Mouse (Mus musculus): ENCODE measurements at regions not wholly inside any gene's neighbourhood (a gene's known extent, or its start where the extent isn't known, plus 50 kb on each side); places are given as distances from the start of the nearest gene placed in this dataset.

DNA sequence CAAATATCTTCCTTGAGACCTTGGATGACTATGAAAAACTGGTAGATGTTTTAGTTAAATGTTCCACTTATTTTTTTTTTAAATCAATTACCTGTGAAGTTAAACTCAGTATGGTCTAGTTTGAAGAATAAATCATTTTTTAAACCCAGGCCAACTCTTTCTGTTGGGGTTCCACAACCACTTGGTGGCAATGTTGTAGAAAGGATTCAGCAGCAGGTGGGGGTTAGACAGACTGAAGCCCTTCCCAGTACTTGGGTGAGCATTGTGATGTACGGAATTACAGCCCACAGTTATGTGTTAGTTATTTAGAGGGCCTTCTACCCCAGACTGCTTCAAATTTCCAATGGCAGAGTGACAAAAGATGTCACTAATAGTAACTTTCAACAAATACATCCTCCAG lies 375.0 kb downstream of the Pros1 start:
- no peak overlapping the region for H3K4me3 ChIP-seq
- H3K4me1 ChIP-seq: peaks cover 4% of the 10 kb centered on the region
- no peak overlapping the region for H3K4me2 ChIP-seq
- H3K36me3 ChIP-seq: no peaks in the 10 kb centered on the region
- H3K9me3 ChIP-seq: no peaks in the 10 kb centered on the region
- no peaks in the 10 kb centered on the region for H3K27me3 ChIP-seq
- 27% methylated on average over 1 of the region's 1 CpGs for WGBS
- ATAC-seq (ENCODE audit: borderline replicate concordance, extremely low read depth, low FRiP score, low TSS enrichment): no peak
- no peak overlapping the region for H3K27ac ChIP-seq
- H3K9ac ChIP-seq: no peak overlapping the region

DNA sequence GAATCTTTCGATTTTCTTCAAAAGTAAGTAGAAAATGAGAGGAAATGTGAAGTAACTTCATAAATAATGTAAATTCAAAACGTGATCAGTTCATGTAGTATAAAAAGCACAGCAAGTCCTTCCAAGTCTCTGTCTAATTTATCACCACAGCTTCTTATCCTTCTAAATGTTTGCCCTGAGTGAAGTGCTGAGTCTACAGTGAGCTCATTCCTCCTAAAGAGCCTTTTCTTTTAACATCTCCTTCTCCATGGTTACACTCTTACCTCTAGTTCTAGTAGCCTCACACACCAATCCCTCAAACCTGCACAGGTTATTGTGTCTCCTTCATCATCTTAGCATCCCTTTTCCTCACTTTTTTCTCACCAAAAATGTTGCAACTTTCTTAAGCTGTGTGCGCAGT lies 375.5 kb downstream of the Pros1 start:
- Histone ChIP-seq H3K4me3 (no peak overlapping the region), H3K4me2 (no peak overlapping the region), H3K36me3 (no peaks in the 10 kb centered on the region), H3K27ac (peak overlapping the region; percentile 29; the same call in 1 of the 2 replicates), H3K27me3 (no peaks in the 10 kb centered on the region), H3K4me1 (peaks cover 4% of the 10 kb centered on the region), H3K9ac (no peak overlapping the region), H3K9me3 (no peaks in the 10 kb centered on the region)
- no peak; the same call in 1 of the 2 replicates for ATAC-seq (ENCODE audit: borderline replicate concordance, extremely low read depth, low FRiP score, low TSS enrichment)
- 42% methylated on average over 3 of the region's 3 CpGs for WGBS

DNA sequence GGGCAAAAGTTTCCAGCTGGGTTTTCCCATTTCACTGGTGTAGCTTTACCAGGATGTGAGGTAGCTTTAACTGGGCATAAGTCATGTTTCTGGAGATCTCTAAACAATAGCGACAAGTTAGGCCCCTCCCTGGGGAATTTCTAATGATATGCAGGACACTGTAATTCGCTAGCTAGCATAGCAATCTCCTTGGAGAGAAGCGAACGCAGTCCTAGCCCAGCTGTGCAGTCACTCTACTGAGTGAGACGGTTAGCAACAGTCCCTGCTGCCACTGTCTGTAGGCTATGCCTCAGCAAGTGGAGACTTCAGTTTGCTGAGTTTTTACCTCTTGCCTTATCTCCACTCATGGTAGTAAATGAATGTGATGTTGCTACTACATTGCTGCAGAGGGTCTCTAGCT lies 416.1 kb downstream of the Pros1 start:
- Histone ChIP-seq H3K9ac (no peak overlapping the region), H3K27ac (no peak overlapping the region), H3K36me3 (no peaks in the 10 kb centered on the region), H3K27me3 (no peaks in the 10 kb centered on the region), H3K4me3 (no peak overlapping the region), H3K4me1 (no peaks in the 10 kb centered on the region), H3K9me3 (no peaks in the 10 kb centered on the region), H3K4me2 (no peak overlapping the region)
- WGBS: 36% methylated on average over 5 of the region's 5 CpGs
- ATAC-seq (ENCODE audit: borderline replicate concordance, extremely low read depth, low FRiP score, low TSS enrichment): no peak

DNA sequence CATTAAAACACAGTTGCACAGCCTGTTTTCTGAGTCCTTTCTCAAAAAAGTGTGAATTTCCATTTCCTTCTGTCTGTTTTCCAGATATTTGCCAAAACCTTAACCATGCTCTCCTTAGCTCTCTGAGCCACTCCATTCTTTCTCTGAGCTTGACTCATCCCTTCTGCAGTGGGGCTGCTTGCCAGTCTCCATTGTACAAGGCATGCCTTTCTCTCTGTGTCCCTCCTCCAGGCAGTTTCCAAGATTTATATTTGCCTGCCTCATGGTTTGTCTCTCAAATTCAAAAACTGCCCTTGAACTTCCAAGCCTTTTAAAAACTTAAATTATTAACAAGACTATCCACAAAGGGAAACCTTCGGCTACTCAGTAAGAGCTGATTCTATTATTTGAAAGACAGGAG lies 423.4 kb downstream of the Pros1 start:
- Histone ChIP-seq H3K27ac (no peak overlapping the region), H3K4me1 (no peaks in the 10 kb centered on the region), H3K27me3 (no peaks in the 10 kb centered on the region), H3K4me3 (no peak overlapping the region), H3K4me2 (no peak overlapping the region), H3K9me3 (no peaks in the 10 kb centered on the region), H3K36me3 (no peaks in the 10 kb centered on the region), H3K9ac (no peak overlapping the region)
- 60% methylated on average over 1 of the region's 1 CpGs for WGBS
- ATAC-seq (ENCODE audit: borderline replicate concordance, extremely low read depth, low FRiP score, low TSS enrichment): no peak

DNA sequence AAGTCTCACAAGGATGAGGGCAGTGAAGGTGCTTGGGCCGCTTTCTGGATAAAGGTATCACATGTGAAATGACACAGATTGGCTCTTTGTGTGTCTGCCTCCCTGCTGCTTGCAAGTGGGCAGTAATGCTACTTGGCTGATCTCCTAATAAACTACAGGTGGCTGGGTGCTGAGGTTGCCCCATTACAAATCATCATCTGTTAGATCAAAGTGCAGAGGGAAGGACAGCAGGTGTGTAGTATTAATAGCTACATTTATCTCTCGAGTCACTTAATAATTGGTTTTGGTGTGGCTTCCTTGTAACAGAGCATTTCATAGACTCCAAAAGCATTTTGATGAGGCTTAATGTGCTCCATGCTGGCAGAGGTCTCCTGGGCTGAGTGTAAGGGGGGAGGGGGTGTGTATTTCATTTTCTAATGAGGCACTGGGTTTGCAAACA lies 424.2 kb downstream of the Pros1 start:
- no peak overlapping the region for H3K27ac ChIP-seq
- H3K27me3 ChIP-seq: no peaks in the 10 kb centered on the region
- H3K4me2 ChIP-seq: no peak overlapping the region
- H3K4me3 ChIP-seq: no peak overlapping the region
- WGBS: 66% methylated on average over 2 of the region's 2 CpGs
- no peaks in the 10 kb centered on the region for H3K9me3 ChIP-seq
- no peak for ATAC-seq (ENCODE audit: borderline replicate concordance, extremely low read depth, low FRiP score, low TSS enrichment)
- no peaks in the 10 kb centered on the region for H3K4me1 ChIP-seq
- no peaks in the 10 kb centered on the region for H3K36me3 ChIP-seq
- H3K9ac ChIP-seq: no peak overlapping the region

DNA sequence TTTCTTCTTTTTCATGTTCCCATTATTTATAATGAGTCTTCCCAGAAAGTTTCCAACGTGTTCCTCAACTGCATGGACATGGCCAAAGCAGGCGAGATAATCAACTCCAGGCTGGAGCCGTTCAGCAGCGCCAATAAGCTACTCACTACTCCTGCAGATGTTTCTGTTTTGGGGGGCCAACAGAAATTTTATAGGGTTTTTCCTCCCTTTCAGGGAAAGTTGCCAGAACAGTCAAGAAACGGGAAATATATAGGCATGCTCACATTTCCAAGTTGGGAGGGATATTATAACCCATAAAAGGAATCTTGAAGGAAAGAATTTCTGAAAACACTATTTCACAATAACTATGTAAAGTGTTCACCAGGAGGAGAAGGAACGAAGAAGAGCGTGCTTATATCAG lies 433.5 kb downstream of the Pros1 start:
- Histone ChIP-seq H3K9me3 (no peaks in the 10 kb centered on the region), H3K4me2 (no peak overlapping the region), H3K4me3 (no peak overlapping the region), H3K27me3 (no peaks in the 10 kb centered on the region), H3K9ac (no peak overlapping the region), H3K4me1 (no peaks in the 10 kb centered on the region), H3K36me3 (no peaks in the 10 kb centered on the region), H3K27ac (no peak overlapping the region)
- 43% methylated on average over 7 of the region's 7 CpGs for WGBS
- ATAC-seq (ENCODE audit: borderline replicate concordance, extremely low read depth, low FRiP score, low TSS enrichment): peak; percentile 31; the same call in 1 of the 2 replicates

DNA sequence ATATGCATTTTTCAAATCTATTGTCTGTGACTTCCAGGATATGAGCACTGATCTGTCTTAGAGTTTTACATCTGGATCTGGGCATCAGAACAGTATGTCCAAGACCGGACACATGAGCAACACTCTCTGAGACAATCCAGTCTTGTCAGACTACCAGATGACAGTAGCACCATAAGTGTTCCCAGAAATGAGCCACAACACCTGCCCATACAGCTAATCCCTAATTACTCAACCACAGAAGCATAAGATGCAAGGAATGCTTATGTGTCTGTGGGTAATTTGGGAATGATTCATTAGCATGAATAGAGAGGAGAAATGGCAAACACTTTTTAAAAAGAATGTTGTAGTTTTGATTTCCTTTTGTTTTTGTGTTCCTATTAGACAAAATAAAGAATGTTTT lies 457.6 kb downstream of the Pros1 start:
- no peak overlapping the region for H3K4me3 ChIP-seq
- 81% methylated on average over 1 of the region's 1 CpGs for WGBS
- no peaks in the 10 kb centered on the region for H3K9me3 ChIP-seq
- H3K4me1 ChIP-seq: no peaks in the 10 kb centered on the region
- H3K9ac ChIP-seq: no peak overlapping the region
- no peaks in the 10 kb centered on the region for H3K36me3 ChIP-seq
- no peak for ATAC-seq (ENCODE audit: borderline replicate concordance, extremely low read depth, low FRiP score, low TSS enrichment)
- no peak overlapping the region for H3K27ac ChIP-seq
- no peak overlapping the region for H3K4me2 ChIP-seq
- H3K27me3 ChIP-seq: no peaks in the 10 kb centered on the region

DNA sequence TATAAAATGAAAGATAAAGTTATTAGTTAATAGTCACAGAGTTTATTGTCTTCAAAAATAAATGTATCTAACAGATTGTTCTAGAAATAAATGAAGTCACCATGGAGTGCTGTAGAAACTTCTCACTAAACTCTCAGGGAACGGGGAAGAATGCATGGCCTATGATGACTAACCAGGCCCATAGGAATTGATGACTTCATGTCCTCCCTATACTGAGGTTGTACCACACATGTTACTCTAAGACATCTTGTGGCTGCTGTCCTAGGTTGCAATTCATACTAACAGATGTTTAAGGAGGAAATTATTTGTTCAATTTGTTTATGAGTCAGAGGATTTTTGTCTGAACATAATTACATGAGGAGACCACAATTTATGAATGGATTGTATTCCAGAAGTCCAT lies 459.4 kb downstream of the Pros1 start:
- no peak overlapping the region for H3K4me2 ChIP-seq

DNA sequence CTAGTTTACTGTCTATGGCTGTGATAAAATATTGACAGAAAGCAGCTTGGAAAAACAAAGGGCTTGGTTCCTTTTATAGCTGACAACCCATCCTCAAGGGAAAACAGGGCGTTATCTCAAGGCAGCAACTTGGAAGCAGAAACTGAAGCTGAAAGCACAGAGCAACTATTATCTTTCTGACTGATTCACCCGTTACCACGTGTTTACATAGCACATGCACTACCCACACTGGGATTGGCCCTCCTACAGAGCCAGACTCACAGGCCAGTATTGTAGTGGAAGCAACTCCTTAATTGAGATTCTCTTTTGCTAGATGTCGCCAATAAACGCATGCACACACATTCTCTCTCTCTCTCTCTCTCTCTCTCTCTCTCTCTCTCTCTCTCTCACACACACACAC lies 465.5 kb downstream of the Pros1 start:
- no peak overlapping the region for H3K27ac ChIP-seq
- no peaks in the 10 kb centered on the region for H3K36me3 ChIP-seq
- 48% methylated on average over 5 of the region's 5 CpGs for WGBS
- no peaks in the 10 kb centered on the region for H3K27me3 ChIP-seq
- H3K4me2 ChIP-seq: no peak overlapping the region
- no peak overlapping the region for H3K4me3 ChIP-seq
- no peaks in the 10 kb centered on the region for H3K9me3 ChIP-seq
- no peaks in the 10 kb centered on the region for H3K4me1 ChIP-seq
- H3K9ac ChIP-seq: no peak overlapping the region
- no peak for ATAC-seq (ENCODE audit: borderline replicate concordance, extremely low read depth, low FRiP score, low TSS enrichment)

More for the DNA sequence above, 459.4 kb downstream of the Pros1 start:
- no peaks in the 10 kb centered on the region for H3K4me1 ChIP-seq
- no peaks in the 10 kb centered on the region for H3K36me3 ChIP-seq
- 93% methylated on average over 1 of the region's 1 CpGs for WGBS
- no peaks in the 10 kb centered on the region for H3K27me3 ChIP-seq
- no peak overlapping the region for H3K9ac ChIP-seq
- no peak for ATAC-seq (ENCODE audit: borderline replicate concordance, extremely low read depth, low FRiP score, low TSS enrichment)
- H3K4me3 ChIP-seq: no peak overlapping the region
- H3K27ac ChIP-seq: no peak overlapping the region
- H3K9me3 ChIP-seq: no peaks in the 10 kb centered on the region

DNA sequence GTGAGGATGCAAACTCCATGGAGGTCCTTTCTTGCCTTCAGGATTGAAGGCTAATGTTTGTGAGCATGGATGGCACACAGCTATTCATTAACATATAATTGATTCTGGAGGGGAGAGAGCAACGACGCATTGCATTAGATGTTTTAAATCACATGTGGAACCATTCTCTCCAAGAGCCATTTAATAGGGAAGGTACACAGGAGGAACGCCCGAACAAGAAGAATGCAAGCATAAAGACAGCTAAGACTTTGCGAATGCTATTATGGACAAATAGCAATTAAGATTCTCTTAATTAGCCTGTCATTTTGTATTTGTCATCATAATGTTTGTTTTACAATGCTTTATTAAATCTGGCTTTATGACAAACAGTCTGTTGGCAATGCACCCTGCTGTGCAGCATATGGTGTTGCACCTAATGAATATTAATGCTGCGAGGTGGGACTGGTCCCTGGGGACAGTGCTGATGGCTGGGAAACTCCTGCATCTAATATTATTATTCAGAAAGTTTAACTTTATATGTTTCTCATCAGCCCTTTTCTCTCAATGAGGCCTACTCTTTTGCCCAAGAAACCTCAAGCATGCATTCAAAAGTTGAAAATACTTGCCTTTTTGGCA lies 497.5 kb downstream of the Pros1 start:
- Histone ChIP-seq H3K4me1 (no peaks in the 10 kb centered on the region), H3K27ac (no peak overlapping the region), H3K4me2 (no peak overlapping the region), H3K9me3 (no peaks in the 10 kb centered on the region), H3K4me3 (no peak overlapping the region), H3K9ac (no peak overlapping the region), H3K27me3 (no peaks in the 10 kb centered on the region), H3K36me3 (no peaks in the 10 kb centered on the region)
- 92% methylated on average over 6 of the region's 6 CpGs for WGBS
- no peak for ATAC-seq (ENCODE audit: borderline replicate concordance, extremely low read depth, low FRiP score, low TSS enrichment)

DNA sequence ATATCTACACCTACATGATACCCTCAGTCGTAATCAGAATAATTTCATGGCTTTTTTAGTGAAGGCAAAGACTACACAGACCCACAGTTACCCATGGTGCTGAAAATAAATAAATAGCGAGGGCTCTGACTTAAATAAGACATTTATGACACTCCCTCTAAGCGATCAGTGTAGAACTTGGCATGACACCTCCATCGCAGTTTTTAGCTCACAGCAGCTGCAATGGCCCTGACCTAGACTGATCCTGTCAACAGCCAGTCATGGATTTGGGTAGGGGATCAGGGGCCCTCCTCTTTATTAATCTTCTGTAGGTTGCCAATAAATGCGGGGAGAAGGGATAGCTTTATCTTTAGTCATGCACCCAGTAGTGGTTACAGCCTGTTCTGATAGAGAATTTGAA lies 494.1 kb downstream of the Epha3 start:
- H3K27ac ChIP-seq: no peak overlapping the region
- H3K9ac ChIP-seq: no peak overlapping the region
- H3K4me3 ChIP-seq: no peak overlapping the region
- no peaks in the 10 kb centered on the region for H3K9me3 ChIP-seq
- H3K4me2 ChIP-seq: no peak overlapping the region
- H3K27me3 ChIP-seq: no peaks in the 10 kb centered on the region
- H3K4me1 ChIP-seq: no peaks in the 10 kb centered on the region
- WGBS: 79% methylated on average over 5 of the region's 5 CpGs
- no peaks in the 10 kb centered on the region for H3K36me3 ChIP-seq
- ATAC-seq (ENCODE audit: borderline replicate concordance, extremely low read depth, low FRiP score, low TSS enrichment): no peak

DNA sequence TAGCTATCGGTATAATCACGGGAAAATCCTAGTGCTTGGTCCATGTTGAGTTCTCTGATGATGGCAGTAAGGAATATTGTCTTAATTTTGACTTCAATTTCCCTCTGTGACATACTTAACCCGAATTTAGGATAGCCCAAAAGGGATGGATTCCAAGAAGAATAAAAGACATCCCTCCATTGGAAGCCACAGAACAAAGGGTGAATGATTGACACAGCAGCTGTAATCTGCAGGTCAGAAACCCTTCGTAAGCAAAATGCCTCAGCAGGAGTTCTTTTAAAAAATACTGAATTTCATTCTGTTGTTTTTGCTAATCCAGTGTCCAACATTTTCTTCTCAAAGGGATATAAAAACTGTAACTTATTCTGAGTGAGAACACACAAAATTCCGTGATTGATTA lies 492.7 kb downstream of the Epha3 start:
- Histone ChIP-seq H3K9ac (no peak overlapping the region), H3K36me3 (no peaks in the 10 kb centered on the region), H3K27me3 (no peaks in the 10 kb centered on the region), H3K4me3 (no peak overlapping the region), H3K4me2 (no peak overlapping the region), H3K4me1 (no peaks in the 10 kb centered on the region), H3K27ac (no peak overlapping the region), H3K9me3 (no peaks in the 10 kb centered on the region)
- no peak for ATAC-seq (ENCODE audit: borderline replicate concordance, extremely low read depth, low FRiP score, low TSS enrichment)
- 71% methylated on average over 5 of the region's 5 CpGs for WGBS

DNA sequence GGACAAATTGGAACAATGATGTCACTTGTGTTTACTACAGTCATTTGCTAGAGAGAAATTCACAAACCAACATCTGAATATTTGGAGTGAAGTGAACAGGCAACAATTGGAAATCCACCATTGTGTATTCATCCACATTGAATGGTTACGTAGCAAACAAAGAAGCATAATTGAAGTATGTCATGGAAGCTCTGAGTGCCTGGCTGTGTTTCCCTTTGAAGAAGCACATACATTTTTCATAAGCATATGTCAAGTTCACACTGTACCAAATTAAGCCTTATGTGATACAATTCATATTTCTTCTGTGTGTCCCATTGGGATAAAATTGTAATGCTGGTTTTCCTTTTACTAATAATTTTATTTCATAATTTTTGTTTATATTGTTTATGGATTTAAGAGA lies 459.0 kb downstream of the Epha3 start:
- Histone ChIP-seq H3K4me2 (no peak overlapping the region), H3K27me3 (no peaks in the 10 kb centered on the region), H3K27ac (no peak overlapping the region), H3K4me3 (no peak overlapping the region), H3K9me3 (no peaks in the 10 kb centered on the region), H3K9ac (no peak overlapping the region), H3K4me1 (no peaks in the 10 kb centered on the region), H3K36me3 (no peaks in the 10 kb centered on the region)
- 100% methylated on average over 1 of the region's 1 CpGs for WGBS
- ATAC-seq (ENCODE audit: borderline replicate concordance, extremely low read depth, low FRiP score, low TSS enrichment): no peak
